Mouse (Mus musculus) CH12.LX (cell line): ENCODE measurements at regions not wholly inside any gene's neighbourhood (a gene's known extent, or its start where the extent isn't known, plus 50 kb on each side); places are given as distances from the start of the nearest gene placed in this dataset.

ENCODE experiments used
- DNase-seq: peaks from one replicate; pipeline ENCODE4 v3.0.0-alpha.2; 2013; ENCODE audit errors: extremely low read depth
- H3K27ac ChIP-seq: 2 replicates; pipeline ENCODE4 v1.5.1; 2012; ENCODE audit warnings: low read depth, mild to moderate bottlenecking, control low read depth, moderate library complexity; ENCODE audit not compliant: insufficient read depth
- H3K27me3 ChIP-seq: replicated peaks from 2 replicates; pipeline ENCODE3; 2012; ENCODE audit warnings: inconsistent platforms
- H3K36me3 ChIP-seq, 2 experiments: replicated peaks in 1 of 2; 2 replicates each; pipeline versions ENCODE3 to v1.6.1; 2012; ENCODE audit warnings: inconsistent platforms in 1 of 2, low read length in 1 of 2, mild to moderate bottlenecking in 1 of 2, mixed read lengths in 1 of 2, moderate library complexity in 1 of 2; ENCODE audit not compliant: control insufficient read depth in 1 of 2, insufficient read depth in 1 of 2
- H3K4me1 ChIP-seq, 2 experiments: 2 replicates each; pipeline ENCODE4 v1.6.1; 2012; ENCODE audit warnings: inconsistent platforms in 1 of 2, moderate library complexity in 1 of 2; ENCODE audit not compliant: insufficient read depth in 2 of 2, control insufficient read depth in 1 of 2
- H3K4me2 ChIP-seq: 2 replicates; pipeline ENCODE4 v1.6.1; 2012; ENCODE audit warnings: low read depth, mild to moderate bottlenecking, control low read depth; ENCODE audit not compliant: poor library complexity, insufficient read depth, severe bottlenecking
- H3K4me3 ChIP-seq, 3 experiments: fragments of 150-350 bp in 1 of 3; sonication (generic) in 1 of 3; replicated peaks in 1 of 3; 2 replicates each; pipeline versions ENCODE3 to v1.5.1; 2011 to 2012; ENCODE audit warnings: low read depth in 2 of 3, low read length in 2 of 3, mild to moderate bottlenecking in 2 of 3, moderate library complexity in 2 of 3, control low read depth in 1 of 3, improper control_type of control experiment in 1 of 3, inconsistent platforms in 1 of 3, mixed read lengths in 1 of 3; ENCODE audit not compliant: poor library complexity in 1 of 3
- H3K79me2 ChIP-seq: replicated peaks from 2 replicates; pipeline ENCODE4 v1.6.1; 2012; ENCODE audit warnings: mild to moderate bottlenecking, moderate library complexity; ENCODE audit not compliant: control insufficient read depth, poor library complexity, insufficient read depth, severe bottlenecking; ENCODE audit errors: extremely low read depth
- H3K9ac ChIP-seq: 2 replicates; pipeline ENCODE4 v1.6.1; 2012; ENCODE audit warnings: low read depth, mild to moderate bottlenecking, control low read depth, moderate library complexity; ENCODE audit not compliant: insufficient read depth
- H3K9me3 ChIP-seq: replicated peaks from 2 replicates; pipeline ENCODE3; 2012; ENCODE audit warnings: low read length, inconsistent platforms, mixed read lengths
- EP300 ChIP-seq: IDR thresholded peaks from 2 replicates; pipeline ENCODE4 v1.6.1; 2011; ENCODE audit warnings: low read length, improper control_type of control experiment
- GABPA ChIP-seq: IDR thresholded peaks from 2 replicates; pipeline ENCODE4 v1.6.1; 2012; ENCODE audit warnings: low read depth, low read length, improper control_type of control experiment, inconsistent platforms; ENCODE audit not compliant: insufficient replicate concordance
- IRF4 ChIP-seq: IDR thresholded peaks from 2 replicates; pipeline ENCODE4 v1.6.1; 2014; ENCODE audit warnings: low read depth, mild to moderate bottlenecking, inconsistent platforms, low read length, improper control_type of control experiment
- JUND ChIP-seq: conservative IDR thresholded peaks from 2 replicates; pipeline ENCODE4 v1.6.1; 2011; ENCODE audit warnings: low read depth, low read length, improper control_type of control experiment
- MAZ ChIP-seq: IDR thresholded peaks from 2 replicates; pipeline ENCODE4 v1.6.1; 2012; ENCODE audit warnings: low read depth, mild to moderate bottlenecking, inconsistent platforms, low read length, improper control_type of control experiment, moderate library complexity
- MXI1 ChIP-seq: IDR thresholded peaks from 2 replicates; pipeline ENCODE4 v1.6.1; 2011; ENCODE audit warnings: mild to moderate bottlenecking, low read depth, low read length, improper control_type of control experiment
- MYC ChIP-seq: IDR thresholded peaks from 2 replicates; pipeline ENCODE4 v1.6.1; 2011; ENCODE audit warnings: low read depth, mild to moderate bottlenecking, improper control_type of control experiment, low read length
- NELFE ChIP-seq: IDR thresholded peaks from 2 replicates; pipeline ENCODE4 v1.6.1; 2011; ENCODE audit warnings: low read depth, low read length, improper control_type of control experiment
- NRF1 ChIP-seq: IDR thresholded peaks from 2 replicates; pipeline ENCODE4 v1.6.1; 2014; ENCODE audit warnings: low read depth, mild to moderate bottlenecking, inconsistent platforms, low read length, improper control_type of control experiment, moderate library complexity
- RCOR1 ChIP-seq: conservative IDR thresholded peaks from 2 replicates; pipeline ENCODE4 v1.6.1; 2012; ENCODE audit warnings: low read depth, mild to moderate bottlenecking, inconsistent platforms, low read length, improper control_type of control experiment
- SMC3 ChIP-seq: IDR thresholded peaks from 2 replicates; pipeline ENCODE4 v1.6.1; 2011; ENCODE audit warnings: low read depth, low read length, improper control_type of control experiment
- TBP ChIP-seq: conservative IDR thresholded peaks from 2 replicates; pipeline ENCODE4 v1.6.1; 2011; ENCODE audit warnings: low read depth, low read length, improper control_type of control experiment
- ZC3H11A ChIP-seq: IDR thresholded peaks from 2 replicates; pipeline ENCODE4 v1.6.1; 2012; ENCODE audit warnings: low read depth, mild to moderate bottlenecking, inconsistent platforms, low read length, improper control_type of control experiment
- ZNF384 ChIP-seq: IDR thresholded peaks from 2 replicates; pipeline ENCODE4 v1.6.1; 2012; ENCODE audit warnings: low read depth, low read length, improper control_type of control experiment, inconsistent platforms
- dilution Hi-C: fragments of 300-500 bp; cut with MboI; formaldehyde crosslinking; loops from 2 replicates; pipeline ENCODE4 v1.14.3; 2020; ENCODE audit warnings: low sequenced_read_pairs; ENCODE audit not compliant: extremely low pct_unique_long_range_greater_than_20kb, extremely low pct_ligation_motif_present
- in situ Hi-C: fragments of 300-500 bp; cut with MboI; formaldehyde crosslinking; loops from 3 replicates; pipeline ENCODE4 v1.14.3; 2019; ENCODE audit warnings: low sequenced_read_pairs, low pct_ligation_motif_present, low pct_unique_long_range_greater_than_20kb, mixed read lengths

- Histone ChIP-seq H3K4me2 (no peak overlapping the region), H3K4me3 (no peak overlapping the region), H3K36me3 (no peaks in the 10 kb centered on the region), H3K9me3 (peaks cover 12% of the 10 kb centered on the region), H3K4me1 (no peaks in the 10 kb centered on the region), H3K79me2 (no peaks in the 10 kb centered on the region), H3K27ac (no peak overlapping the region), H3K27me3 (peaks cover 9% of the 10 kb centered on the region), H3K9ac (no peak overlapping the region)
- in situ Hi-C loops: no loop called here
- no peak for TF ChIP-seq SMC3
- TF ChIP-seq RCOR1: no peak
- TF ChIP-seq GABPA: no peak
- TF ChIP-seq ZNF384: no peak
- TF ChIP-seq MAZ: no peak
- TF ChIP-seq EP300: no peak
- TF ChIP-seq MYC: no peak
- no peak for TF ChIP-seq MXI1
- no peak for TF ChIP-seq IRF4
- no peak for TF ChIP-seq JUND
- DNase-seq: no peak
- dilution Hi-C loops: no loop called here
Observed at GRCm38 (mm10) chr7:124593462-124593861, 610.8 kb downstream of the Hs3st4 start.

GRCm38 (mm10) chr7:124600767-124601166 lies 618.1 kb downstream of the Hs3st4 start:
- dilution Hi-C loops (no loop called here), in situ Hi-C loops (no loop called here)
- peaks cover 3% of the 10 kb centered on the region for H3K27me3 ChIP-seq
- no peak overlapping the region for H3K4me2 ChIP-seq
- peaks cover 27% of the 10 kb centered on the region for H3K9me3 ChIP-seq
- DNase-seq: no peak
- TF ChIP-seq NELFE (no peak), ZC3H11A (no peak), NRF1 (no peak), TBP (no peak), GABPA (no peak)
- no peak overlapping the region for H3K4me3 ChIP-seq
- H3K4me1 ChIP-seq: no peaks in the 10 kb centered on the region
- no peaks in the 10 kb centered on the region for H3K79me2 ChIP-seq
- no peak overlapping the region for H3K27ac ChIP-seq
- no peaks in the 10 kb centered on the region for H3K36me3 ChIP-seq
- no peak overlapping the region for H3K9ac ChIP-seq

GRCm38 (mm10) chr7:124604581-124604980 lies 621.9 kb downstream of the Hs3st4 start:
- in situ Hi-C loops: no loop called here
- TF ChIP-seq MAZ: no peak
- no peak for TF ChIP-seq EP300
- no peak for TF ChIP-seq NELFE
- TF ChIP-seq NRF1: no peak

More at GRCm38 (mm10) chr7:124604581-124604980, 621.9 kb downstream of the Hs3st4 start:
- dilution Hi-C loops: no loop called here
- H3K36me3 ChIP-seq: no peaks in the 10 kb centered on the region
- H3K27ac ChIP-seq: no peak overlapping the region
- peaks cover 42% of the 10 kb centered on the region for H3K9me3 ChIP-seq
- no peaks in the 10 kb centered on the region for H3K79me2 ChIP-seq
- no peak overlapping the region for H3K4me2 ChIP-seq
- peaks cover 3% of the 10 kb centered on the region for H3K27me3 ChIP-seq
- H3K4me1 ChIP-seq: no peaks in the 10 kb centered on the region
- no peak overlapping the region for H3K4me3 ChIP-seq
- H3K9ac ChIP-seq: no peak overlapping the region
- DNase-seq: no peak
